In genomic region chr7:45175398-45175797, GRCm38 (mm10) we compare ENCODE assay signal across 32 mouse cellular contexts. TPM values are rescaled to one million over a fixed set of nuclear protein-coding genes. Genes with fewer than 3 reads are reported as not detected.
A peak's percentile ranks its signal among the peaks of the same experiment; 100 is the strongest.
DNase-seq lines count a peak whose midpoint lies in the region; ATAC-seq and TF ChIP-seq lines count a peak whose summit lies in the region.
"Had no signal": no experiment of that assay in that cellular context is flagged by ENCODE, and none has a peak within 500 bp of the region (broad histone marks: within the 10 kb centered on the region; RNA-seq: fewer than 3 reads in every experiment).

No protein-coding gene starts in this region.

- WGBS in heart, embryonic 10.5 days: 6% methylated on average over 13 of the region's 13 CpGs
- WGBS in midbrain, embryonic 10.5 days: 4% methylated on average over 13 of the region's 13 CpGs
- 2% methylated on average over 13 of the region's 13 CpGs for WGBS in midbrain, embryonic 13.5 days
- WGBS in embryonic facial prominence, embryonic 10.5 days: 2% methylated on average over 13 of the region's 13 CpGs
- WGBS in intestine, embryonic 15.5 days: 5% methylated on average over 13 of the region's 13 CpGs
- 4% methylated on average over 13 of the region's 13 CpGs for WGBS in intestine, embryonic 16.5 days

- no peak for ATAC-seq in midbrain, embryonic 13.5 days
- no peak for ATAC-seq in intestine, embryonic 15.5 days
- ATAC-seq in intestine, embryonic 16.5 days: no peak
- ATAC-seq: forebrain, embryonic 15.5 days had no signal

- dilution Hi-C loops in CH12.LX (cut with MboI; ENCODE audit: extremely low pct_ligation_motif_present, extremely low pct_unique_long_range_greater_than_20kb, low sequenced_read_pairs): no loop called here

- peaks cover 97% of the 10 kb centered on the region for H3K27me3 ChIP-seq in heart, embryonic 10.5 days (ENCODE audit: insufficient read depth, poor library complexity, severe bottlenecking)
- peaks cover 97% of the 10 kb centered on the region for H3K27me3 ChIP-seq in midbrain, embryonic 10.5 days (ENCODE audit: low read depth, poor library complexity, severe bottlenecking)
- peaks cover 83% of the 10 kb centered on the region for H3K27me3 ChIP-seq in midbrain, embryonic 13.5 days
- peaks cover 64% of the 10 kb centered on the region for H3K27me3 ChIP-seq in CH12.LX (replicated peaks)
- H3K27me3 ChIP-seq in embryonic facial prominence, embryonic 10.5 days (replicated peaks; ENCODE audit: low read depth, poor library complexity, severe bottlenecking): peaks cover 99% of the 10 kb centered on the region
- peaks cover 89% of the 10 kb centered on the region for H3K27me3 ChIP-seq in intestine, embryonic 15.5 days (replicated peaks)
- peaks cover 64% of the 10 kb centered on the region for H3K27me3 ChIP-seq in intestine, embryonic 16.5 days (replicated peaks; ENCODE audit: control insufficient read depth, insufficient read depth, low read length)

- H3K79me2 ChIP-seq in CH12.LX (replicated peaks; ENCODE audit: control insufficient read depth, extremely low read depth, insufficient read depth, poor library complexity, severe bottlenecking): no peaks in the 10 kb centered on the region

- no peak for TF ChIP-seq EP300 in CH12.LX (IDR thresholded peaks at IDR 0.05; ENCODE audit: low read length)

- H3K27ac ChIP-seq in heart, embryonic 10.5 days: no peak overlapping the region
- H3K27ac ChIP-seq in midbrain, embryonic 10.5 days (replicated peaks): no peak overlapping the region
- H3K27ac ChIP-seq in midbrain, embryonic 13.5 days: no peak overlapping the region
- H3K27ac ChIP-seq in CH12.LX (ENCODE audit: insufficient read depth, low read depth): no peak overlapping the region
- H3K27ac ChIP-seq in embryonic facial prominence, embryonic 10.5 days (replicated peaks): no peak overlapping the region
- no peak overlapping the region for H3K27ac ChIP-seq in intestine, embryonic 15.5 days
- H3K27ac ChIP-seq in intestine, embryonic 16.5 days (ENCODE audit: low read length): no peak overlapping the region
- H3K27ac ChIP-seq: forebrain, embryonic 15.5 days; stomach, embryonic 15.5 days had no signal

- intact Hi-C loops in heart, postnatal 14 days (cut with DNase I): no loop called here

- H3K9ac ChIP-seq in midbrain, embryonic 13.5 days (replicated peaks): no peak overlapping the region
- no peak overlapping the region for H3K9ac ChIP-seq in CH12.LX (ENCODE audit: insufficient read depth, low read depth)
- H3K9ac ChIP-seq in intestine, embryonic 15.5 days: no peak overlapping the region
- H3K9ac ChIP-seq in intestine, embryonic 16.5 days (ENCODE audit: low read depth, low read length): no peak overlapping the region
- H3K9ac ChIP-seq: forebrain, embryonic 15.5 days; stomach, embryonic 15.5 days had no signal

- H3K4me3 ChIP-seq in heart, embryonic 10.5 days: peak overlapping the region; percentile 40
- H3K4me3 ChIP-seq in midbrain, embryonic 10.5 days: peak overlapping the region; percentile 44; the same call in 1 of the 2 replicates
- no peak overlapping the region for H3K4me3 ChIP-seq in midbrain, embryonic 13.5 days (replicated peaks)
- H3K4me3 ChIP-seq in CH12.LX (replicated peaks in 1 of 3; ENCODE audit: low read depth in 2 of 3, low read length in 2 of 3, poor library complexity in 1 of 3): no peak overlapping the region
- H3K4me3 ChIP-seq in embryonic facial prominence, embryonic 10.5 days: peak overlapping the region; percentile 43; the same call in 1 of the 2 replicates
- H3K4me3 ChIP-seq in intestine, embryonic 15.5 days (replicated peaks): no peak overlapping the region
- H3K4me3 ChIP-seq in intestine, embryonic 16.5 days (ENCODE audit: low read length): no peak overlapping the region
- H3K4me3 ChIP-seq: left cerebral cortex, adult 2 months had no signal

- peaks cover 9% of the 10 kb centered on the region for H3K9me3 ChIP-seq in heart, embryonic 10.5 days
- H3K9me3 ChIP-seq in midbrain, embryonic 10.5 days (replicated peaks): peaks cover 16% of the 10 kb centered on the region
- no peaks in the 10 kb centered on the region for H3K9me3 ChIP-seq in midbrain, embryonic 13.5 days
- H3K9me3 ChIP-seq in CH12.LX (replicated peaks; ENCODE audit: low read length): peaks cover 16% of the 10 kb centered on the region
- peaks cover 18% of the 10 kb centered on the region for H3K9me3 ChIP-seq in embryonic facial prominence, embryonic 10.5 days
- H3K9me3 ChIP-seq in intestine, embryonic 15.5 days: no peaks in the 10 kb centered on the region
- H3K9me3 ChIP-seq in intestine, embryonic 16.5 days (ENCODE audit: control insufficient read depth, low read length): peaks cover 4% of the 10 kb centered on the region; the same call in 1 of the 2 replicates
- H3K9me3 ChIP-seq: forebrain, embryonic 15.5 days; stomach, embryonic 15.5 days had no signal

- no peak for TF ChIP-seq POLR2A in CH12.LX (IDR thresholded peaks at IDR 0.05; ENCODE audit: low read depth, low read length)

- TF ChIP-seq RAD21 in CH12.LX (IDR thresholded peaks at IDR 0.05; ENCODE audit: low read depth, low read length): no peak

- H3K36me3 ChIP-seq in heart, embryonic 10.5 days: no peaks in the 10 kb centered on the region; the same call in 1 of the 2 replicates
- H3K36me3 ChIP-seq in midbrain, embryonic 10.5 days: no peaks in the 10 kb centered on the region
- H3K36me3 ChIP-seq in midbrain, embryonic 13.5 days: no peaks in the 10 kb centered on the region
- no peaks in the 10 kb centered on the region for H3K36me3 ChIP-seq in CH12.LX (replicated peaks in 1 of 2; ENCODE audit: control insufficient read depth in 1 of 2, insufficient read depth in 1 of 2, low read length in 1 of 2)
- H3K36me3 ChIP-seq in embryonic facial prominence, embryonic 10.5 days (replicated peaks): no peaks in the 10 kb centered on the region
- no peaks in the 10 kb centered on the region for H3K36me3 ChIP-seq in intestine, embryonic 15.5 days
- no peaks in the 10 kb centered on the region for H3K36me3 ChIP-seq in intestine, embryonic 16.5 days (ENCODE audit: control insufficient read depth, insufficient read depth, low read length)
- H3K36me3 ChIP-seq: forebrain, embryonic 15.5 days; stomach, embryonic 15.5 days had no signal

- H3K4me1 ChIP-seq in heart, embryonic 10.5 days: peaks cover 15% of the 10 kb centered on the region
- H3K4me1 ChIP-seq in midbrain, embryonic 10.5 days: peaks cover 24% of the 10 kb centered on the region
- H3K4me1 ChIP-seq in midbrain, embryonic 13.5 days (replicated peaks): peaks cover 20% of the 10 kb centered on the region
- H3K4me1 ChIP-seq in CH12.LX (ENCODE audit: control insufficient read depth in 1 of 2, insufficient read depth in 2 of 2): peaks cover 7 to 10% of the 10 kb centered on the region in 2 experiments
- peaks cover 24% of the 10 kb centered on the region for H3K4me1 ChIP-seq in embryonic facial prominence, embryonic 10.5 days
- peaks cover 10% of the 10 kb centered on the region; the same call in 1 of the 2 replicates for H3K4me1 ChIP-seq in intestine, embryonic 15.5 days (replicated peaks)
- 0 out of 2 replicates have a peak, but pooled peaks cover 8% of the 10 kb centered on the region for H3K4me1 ChIP-seq in intestine, embryonic 16.5 days (ENCODE audit: control insufficient read depth, insufficient read depth, low read length)

- DNase-seq in heart, embryonic 10.5 days (ENCODE audit: low spot score): no peak
- DNase-seq in heart, postnatal 14 days: no peak
- DNase-seq in midbrain, embryonic 10.5 days (ENCODE audit: low spot score): no peak
- DNase-seq in CH12.LX (ENCODE audit: extremely low read depth): no peak
- no peak for DNase-seq in embryonic facial prominence, embryonic 10.5 days (ENCODE audit: low spot score)
- DNase-seq: adrenal gland, postnatal 36 days; B cell, adult 2 months; cerebellum, adult 9-10 months; layer of hippocampus, adult 9-11 months; left cerebral cortex, postnatal 4 days; lung, postnatal 4 days; right cerebral cortex, adult 18-20 months; thymus, adult 2 months; thymus, postnatal 4 days had no signal

- no peak for TF ChIP-seq CTCF in CH12.LX (conservative IDR thresholded peaks at IDR 0.05 in 1 of 2, IDR thresholded peaks at IDR 0.05 in 1 of 2; ENCODE audit: low read depth in 2 of 2, low read length in 2 of 2)

- in situ Hi-C loops in CH12.LX (cut with MboI; ENCODE audit: low pct_ligation_motif_present, low pct_unique_long_range_greater_than_20kb, low sequenced_read_pairs): no loop called here

- H3K4me2 ChIP-seq in midbrain, embryonic 13.5 days (replicated peaks): no peak overlapping the region
- peak overlapping the region; percentile 41; the same call in 1 of the 2 replicates for H3K4me2 ChIP-seq in CH12.LX (ENCODE audit: insufficient read depth, low read depth, poor library complexity, severe bottlenecking)
- no peak overlapping the region for H3K4me2 ChIP-seq in intestine, embryonic 15.5 days (replicated peaks)
- no peak overlapping the region for H3K4me2 ChIP-seq in intestine, embryonic 16.5 days (ENCODE audit: low read depth, low read length)

RNA-seq across cellular contexts. Expression of gene Gfy, which starts 4.0 kb away (rescaled TPM):
- not detected in 2 replicates for polyA plus RNA-seq in heart, embryonic 10.5 days (2016; fragmentation: Nextera tagmentation; extraction: Ambion mirVana)
- not detected for total RNA-seq in heart, postnatal 14 days (2021)
- not detected in 2 replicates for polyA plus RNA-seq in midbrain, embryonic 10.5 days (2016; fragmentation: Nextera tagmentation; extraction: Ambion mirVana)
- polyA plus RNA-seq in midbrain, embryonic 13.5 days (2015; fragmentation: Nextera tagmentation; extraction: Ambion mirVana): not detected in 2 replicates
- not detected in 2 replicates for total RNA-seq in CH12.LX (2012; rRNA removed)
- total RNA-seq in CH12.LX (2014; rRNA removed): not detected in 2 replicates
- not detected in 2 replicates for polyA plus RNA-seq in CH12.LX (2012; ENCODE audit: insufficient read length, low read depth)
- polyA plus RNA-seq in embryonic facial prominence, embryonic 10.5 days (2016; fragmentation: Nextera tagmentation; extraction: Ambion mirVana): 0.10 and 0.29 TPM in 2 replicates
- polyA plus RNA-seq in intestine, embryonic 15.5 days (2015; fragmentation: Nextera tagmentation; extraction: Ambion mirVana): not detected in 2 replicates
- polyA plus RNA-seq in intestine, embryonic 16.5 days (2015; fragmentation: Nextera tagmentation; extraction: Ambion mirVana): not detected in 2 replicates
- total RNA-seq: adrenal gland, postnatal 36 days; gastrocnemius, adult 8-10 months; hematopoietic stem cell, adult 5-6 weeks; liver, adult 2 months had no signal
- polyA plus RNA-seq: forebrain, embryonic 15.5 days; gonadal fat pad, adult 2 months; heart, embryonic 16.5 days; intestine, embryonic 14.5 days; kidney, embryonic 16.5 days; large intestine, adult 2 months; liver, adult 2 months; liver, embryonic 16.5 days; lung, embryonic 16.5 days; neural tube, embryonic 14.5 days; stomach, embryonic 15.5 days had no signal

RNA-seq across cellular contexts. Expression of gene Pth2, which starts 5.4 kb away (rescaled TPM):
- 0.41 TPM in 1 of 2 replicates, not detected in the other for polyA plus RNA-seq in heart, embryonic 10.5 days (2016; fragmentation: Nextera tagmentation; extraction: Ambion mirVana)
- not detected for total RNA-seq in heart, postnatal 14 days (2021)
- not detected in 2 replicates for polyA plus RNA-seq in midbrain, embryonic 10.5 days (2016; fragmentation: Nextera tagmentation; extraction: Ambion mirVana)
- polyA plus RNA-seq in midbrain, embryonic 13.5 days (2015; fragmentation: Nextera tagmentation; extraction: Ambion mirVana): 1.8 and 2.1 TPM in 2 replicates
- total RNA-seq in CH12.LX (2012; rRNA removed) (not detected in 2 replicates), CH12.LX (2014; rRNA removed) (not detected in 2 replicates)
- not detected in 2 replicates for polyA plus RNA-seq in CH12.LX (2012; ENCODE audit: insufficient read length, low read depth)
- not detected in 2 replicates for polyA plus RNA-seq in embryonic facial prominence, embryonic 10.5 days (2016; fragmentation: Nextera tagmentation; extraction: Ambion mirVana)
- not detected in 2 replicates for polyA plus RNA-seq in intestine, embryonic 15.5 days (2015; fragmentation: Nextera tagmentation; extraction: Ambion mirVana)
- not detected in 2 replicates for polyA plus RNA-seq in intestine, embryonic 16.5 days (2015; fragmentation: Nextera tagmentation; extraction: Ambion mirVana)
- total RNA-seq: adrenal gland, postnatal 36 days; gastrocnemius, adult 8-10 months; hematopoietic stem cell, adult 5-6 weeks; left cerebral cortex, adult 2 months; left cerebral cortex, postnatal 4 days; liver, adult 2 months had no signal
- polyA plus RNA-seq: embryonic facial prominence, embryonic 14.5 days; forebrain, embryonic 15.5 days; gonadal fat pad, adult 2 months; intestine, embryonic 14.5 days; kidney, embryonic 16.5 days; large intestine, adult 2 months; liver, adult 2 months; liver, embryonic 16.5 days; lung, embryonic 16.5 days; neural tube, embryonic 14.5 days; stomach, embryonic 15.5 days; thymus, adult 2 months had no signal

RNA-seq across cellular contexts. Expression of gene Slc17a7, which starts 11.6 kb away (rescaled TPM):
- 0.76 and 1.4 TPM in 2 replicates for polyA plus RNA-seq in heart, embryonic 10.5 days (2016; fragmentation: Nextera tagmentation; extraction: Ambion mirVana)
- total RNA-seq in heart, postnatal 14 days (2021): 10 to 100 TPM in 1 of 2 experiments, 1 to 10 TPM in 1; 8.1 to 11.5 TPM
- polyA plus RNA-seq in midbrain, embryonic 10.5 days (2016; fragmentation: Nextera tagmentation; extraction: Ambion mirVana): 0.25 and 0.52 TPM in 2 replicates
- polyA plus RNA-seq in midbrain, embryonic 13.5 days (2015; fragmentation: Nextera tagmentation; extraction: Ambion mirVana): 0.34 and 1.8 TPM in 2 replicates
- total RNA-seq in CH12.LX (2012; rRNA removed): not detected in 2 replicates
- not detected in 2 replicates for total RNA-seq in CH12.LX (2014; rRNA removed)
- polyA plus RNA-seq in CH12.LX (2012; ENCODE audit: insufficient read length, low read depth): 0.11 TPM in 1 of 2 replicates, not detected in the other
- polyA plus RNA-seq in embryonic facial prominence, embryonic 10.5 days (2016; fragmentation: Nextera tagmentation; extraction: Ambion mirVana): 0.74 and 1.2 TPM in 2 replicates
- 0.13 and 0.15 TPM in 2 replicates for polyA plus RNA-seq in intestine, embryonic 15.5 days (2015; fragmentation: Nextera tagmentation; extraction: Ambion mirVana)
- 0.13 TPM in 1 of 2 replicates, not detected in the other for polyA plus RNA-seq in intestine, embryonic 16.5 days (2015; fragmentation: Nextera tagmentation; extraction: Ambion mirVana)
- total RNA-seq: hematopoietic stem cell, adult 5-6 weeks; liver, adult 2 months had no signal
- polyA plus RNA-seq: liver, adult 2 months; liver, embryonic 16.5 days; neural tube, embryonic 14.5 days; stomach, embryonic 15.5 days had no signal

RNA-seq across cellular contexts. Expression of gene Aldh16a1, which starts 21.0 kb away (rescaled TPM):
- 45.2 and 45.7 TPM in 2 replicates for polyA plus RNA-seq in heart, embryonic 10.5 days (2016; fragmentation: Nextera tagmentation; extraction: Ambion mirVana)
- 10 to 100 TPM; 20.3 to 27.3 TPM for total RNA-seq in heart, postnatal 14 days (2021)
- polyA plus RNA-seq in midbrain, embryonic 10.5 days (2016; fragmentation: Nextera tagmentation; extraction: Ambion mirVana): 45.7 and 51.2 TPM in 2 replicates
- polyA plus RNA-seq in midbrain, embryonic 13.5 days (2015; fragmentation: Nextera tagmentation; extraction: Ambion mirVana): 24.7 and 27.2 TPM in 2 replicates
- total RNA-seq in CH12.LX (2012; rRNA removed) (41.6 and 45.1 TPM in 2 replicates), CH12.LX (2014; rRNA removed) (26.9 and 27.8 TPM in 2 replicates)
- 49.8 and 53.5 TPM in 2 replicates for polyA plus RNA-seq in CH12.LX (2012; ENCODE audit: insufficient read length, low read depth)
- polyA plus RNA-seq in embryonic facial prominence, embryonic 10.5 days (2016; fragmentation: Nextera tagmentation; extraction: Ambion mirVana): 65.3 and 71.7 TPM in 2 replicates
- polyA plus RNA-seq in intestine, embryonic 15.5 days (2015; fragmentation: Nextera tagmentation; extraction: Ambion mirVana): 79.0 and 87.3 TPM in 2 replicates
- polyA plus RNA-seq in intestine, embryonic 16.5 days (2015; fragmentation: Nextera tagmentation; extraction: Ambion mirVana): 106 and 110 TPM in 2 replicates

RNA-seq across cellular contexts. Expression of gene Pih1d1, which starts 21.3 kb away (rescaled TPM):
- polyA plus RNA-seq in heart, embryonic 10.5 days (2016; fragmentation: Nextera tagmentation; extraction: Ambion mirVana): 97.8 and 102 TPM in 2 replicates
- total RNA-seq in heart, postnatal 14 days (2021): 10 to 100 TPM; 27.7 to 31.2 TPM
- polyA plus RNA-seq in midbrain, embryonic 10.5 days (2016; fragmentation: Nextera tagmentation; extraction: Ambion mirVana): 108 and 111 TPM in 2 replicates
- polyA plus RNA-seq in midbrain, embryonic 13.5 days (2015; fragmentation: Nextera tagmentation; extraction: Ambion mirVana): 93.0 and 96.0 TPM in 2 replicates
- total RNA-seq in CH12.LX (2012; rRNA removed) (69.3 and 74.1 TPM in 2 replicates), CH12.LX (2014; rRNA removed) (37.2 and 37.4 TPM in 2 replicates)
- 44.6 and 50.3 TPM in 2 replicates for polyA plus RNA-seq in CH12.LX (2012; ENCODE audit: insufficient read length, low read depth)
- 99.6 and 103 TPM in 2 replicates for polyA plus RNA-seq in embryonic facial prominence, embryonic 10.5 days (2016; fragmentation: Nextera tagmentation; extraction: Ambion mirVana)
- 94.1 and 98.9 TPM in 2 replicates for polyA plus RNA-seq in intestine, embryonic 15.5 days (2015; fragmentation: Nextera tagmentation; extraction: Ambion mirVana)
- polyA plus RNA-seq in intestine, embryonic 16.5 days (2015; fragmentation: Nextera tagmentation; extraction: Ambion mirVana): 90.9 and 96.5 TPM in 2 replicates

Comparison
In these comparisons a context has a peak if more than half of its experiments do, and no peak if none do; other contexts are left out.
1. H3K4me3 ChIP-seq: peak in heart, embryonic 10.5 days (single experiment), midbrain, embryonic 10.5 days (single experiment) and embryonic facial prominence, embryonic 10.5 days (single experiment); none in midbrain, embryonic 13.5 days (single experiment), CH12.LX (0 of 3), intestine, embryonic 15.5 days (single experiment) and intestine, embryonic 16.5 days (single experiment).